Mouse (Mus musculus) layer of hippocampus, postnatal 25 days (tissue): ENCODE results near the gene Ggt1. TPM values are rescaled to one million over a fixed set of nuclear protein-coding genes. Genes with fewer than 3 reads are reported as not detected.
"Not testable (repeated sequence)": the region's sequence is repeated elsewhere in the genome, so short reads cannot be mapped to it uniquely, and the experiment has no call there.

ENCODE experiments used
- DNase-seq, 2 experiments: peaks; one replicate each; pipeline ENCODE4 v3.0.0; 2022; ENCODE audit warnings: mixed read lengths in 2 of 2, low spot score in 1 of 2; ENCODE audit errors: extremely low spot score in 1 of 2
- total RNA-seq, 2 experiments: library from RNA; stranded (reverse); gene quantifications; 2 replicates each; pipeline ENCODE4 v1.2.3; 2021

Gene Ggt1
- total RNA-seq, 2 experiments from 2014 or later = 3.4 to 3.5 TPM

DNA sequence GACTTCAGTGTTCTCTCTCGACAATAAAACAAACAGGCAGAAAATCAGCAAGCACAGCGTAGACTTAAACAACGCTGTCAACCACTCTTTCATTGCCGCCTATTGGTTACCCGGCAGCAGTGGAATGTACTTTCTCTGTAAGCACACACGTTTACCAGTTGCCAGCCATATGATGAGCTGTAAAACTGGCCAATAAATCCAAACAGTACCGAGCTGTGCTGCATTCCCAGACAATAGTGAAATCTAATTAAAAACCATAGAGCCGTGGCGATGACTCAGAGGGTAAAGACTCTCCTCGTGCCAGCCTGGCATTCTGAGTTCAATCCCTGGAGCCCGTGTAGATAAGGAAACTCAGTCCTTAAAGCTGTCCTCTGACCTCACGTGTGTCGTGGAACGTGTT is 12.9 kb upstream of the Ggt1 start:
- no peak for DNase-seq

- no peak for DNase-seq
Measured at GRCm38 (mm10) chr10:75549886-75550285, 11.5 kb upstream of the Ggt1 start.

- DNase-seq = no peak
Measured at GRCm38 (mm10) chr10:75551175-75551574, 10.2 kb upstream of the Ggt1 start.

GRCm38 (mm10) chr10:75552106-75552505 is 9.3 kb upstream of the Ggt1 start:
- DNase-seq = no peak

DNA sequence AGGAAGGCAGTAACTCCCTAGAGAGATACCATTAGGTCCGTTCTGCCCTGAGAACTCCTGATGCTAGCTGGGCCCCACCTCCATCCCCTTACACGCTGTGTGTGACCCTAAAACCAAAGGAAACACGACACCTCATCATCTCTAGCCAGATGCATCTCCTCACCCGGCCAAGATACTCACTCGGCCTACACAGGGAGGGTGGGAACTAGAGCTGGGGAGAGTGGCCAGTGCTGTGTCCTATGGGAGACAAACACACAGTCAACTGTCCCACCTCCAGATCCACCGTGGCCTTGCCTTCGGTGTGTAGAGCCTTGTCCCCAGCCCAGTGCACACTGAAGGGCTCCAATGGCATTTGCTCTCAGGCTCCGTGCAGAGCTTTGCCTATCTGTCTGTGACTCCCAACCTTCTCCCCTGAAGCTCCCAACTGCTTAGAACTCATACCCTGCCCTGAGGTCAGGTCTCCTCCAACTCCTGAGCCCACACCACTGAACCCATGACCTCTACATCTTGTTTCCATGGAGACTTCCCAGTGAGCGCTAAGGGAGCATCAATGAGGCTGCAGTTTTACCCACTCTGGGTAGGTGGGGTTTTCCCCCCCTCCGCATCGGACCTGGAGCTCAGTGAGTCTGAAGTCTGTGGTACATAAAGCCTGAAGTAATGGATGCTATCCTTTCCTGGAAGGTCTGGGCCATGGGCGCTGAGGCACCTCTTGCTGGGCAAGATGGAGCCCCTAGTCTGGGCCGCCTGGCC is 8.5 kb upstream of the Ggt1 start:
- DNase-seq = no peak

DNA sequence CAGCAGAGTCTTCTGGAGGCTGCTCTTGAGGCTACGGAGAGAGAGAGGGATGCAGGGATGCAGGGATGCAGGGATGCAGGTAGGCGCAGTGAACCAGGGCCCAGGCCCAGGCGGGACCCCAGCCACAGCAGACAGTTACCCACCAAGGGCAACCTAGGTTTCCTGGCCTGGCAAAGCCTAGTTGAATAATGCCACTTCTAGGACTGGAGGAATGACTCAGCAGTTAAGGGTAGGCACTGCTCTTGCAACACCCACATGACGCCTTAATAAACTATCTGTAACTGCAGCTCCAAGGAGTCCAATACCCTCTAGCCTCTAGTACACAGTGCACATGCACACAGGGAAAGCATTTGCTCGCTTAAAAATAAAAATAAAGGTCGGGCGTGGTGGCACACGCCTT is 7.3 kb upstream of the Ggt1 start:
- no peak for DNase-seq

DNA sequence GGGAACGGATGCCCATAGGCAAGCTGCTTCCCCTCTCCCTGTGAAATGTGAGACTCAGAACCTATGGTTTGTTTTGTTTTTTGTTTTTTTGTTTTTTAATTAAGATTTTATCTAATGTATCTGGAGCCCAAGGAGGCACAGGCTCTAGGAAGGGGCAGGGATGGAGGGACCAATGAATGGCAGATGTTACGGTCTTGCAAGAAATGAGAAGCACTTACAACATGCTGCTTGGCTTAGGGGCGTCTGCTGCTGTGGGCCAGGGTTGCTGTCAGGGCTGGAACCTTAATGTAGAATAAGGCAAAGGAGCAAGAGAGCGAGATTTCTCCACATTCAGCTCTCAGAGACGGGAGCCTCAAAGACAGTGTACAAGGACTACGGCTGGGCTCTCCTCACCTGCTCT is 5.8 kb upstream of the Ggt1 start:
- no peak for DNase-seq

- peak; percentile 42 to 58 for DNase-seq
Measured at GRCm38 (mm10) chr10:75556026-75556425, 5.4 kb upstream of the Ggt1 start.

- DNase-seq = no peak
Measured at GRCm38 (mm10) chr10:75558515-75558914, 2.9 kb upstream of the Ggt1 start.

DNA sequence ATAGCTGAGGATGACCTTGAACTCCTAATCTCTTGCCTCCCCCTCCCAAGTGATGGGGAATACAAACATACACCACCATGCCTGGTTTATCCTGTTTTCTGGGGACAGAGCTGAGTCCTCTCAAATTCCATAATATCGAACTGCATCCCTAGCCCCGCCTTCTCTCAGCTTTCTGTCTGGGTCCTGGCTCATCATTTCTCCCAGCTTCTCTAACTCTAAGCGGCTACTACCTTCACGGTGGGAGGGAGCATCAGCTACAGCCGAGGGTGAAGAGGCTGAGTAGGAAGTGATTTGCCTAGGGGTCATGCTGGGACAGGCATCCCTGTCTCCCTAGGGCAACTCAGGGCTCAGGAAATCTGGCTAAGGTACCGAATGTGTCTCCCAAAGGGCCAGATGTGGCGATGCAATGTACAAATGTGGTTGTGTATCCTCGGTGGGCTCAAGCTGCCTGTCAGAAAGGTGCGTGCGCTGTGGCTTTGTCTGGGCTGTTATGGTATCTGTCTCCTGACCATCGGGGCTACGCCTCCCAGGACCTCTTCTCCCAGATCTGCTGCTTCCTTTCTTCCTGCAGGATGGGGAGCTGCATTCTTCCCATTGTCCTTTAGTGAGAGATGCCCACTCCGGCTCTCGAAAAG is 2.2 kb upstream of the Ggt1 start:
- no peak for DNase-seq

- DNase-seq = peak; percentile 25 to 30
Measured at GRCm38 (mm10) chr10:75559676-75560548, 1.5 kb upstream of the Ggt1 start, which contains the start of gene Lrrc75b. Gene Lrrc75b (minus strand): TSS chr10:75560330.

- no peak for DNase-seq
Measured at GRCm38 (mm10) chr10:75560549-75560899, 880 bp upstream of the Ggt1 start.

GRCm38 (mm10) chr10:75562596-75562995 is 1.2 kb downstream of the Ggt1 start:
- no peak for DNase-seq

- no peak for DNase-seq
Measured at GRCm38 (mm10) chr10:75564687-75565265, 3.4 kb downstream of the Ggt1 start.

DNA sequence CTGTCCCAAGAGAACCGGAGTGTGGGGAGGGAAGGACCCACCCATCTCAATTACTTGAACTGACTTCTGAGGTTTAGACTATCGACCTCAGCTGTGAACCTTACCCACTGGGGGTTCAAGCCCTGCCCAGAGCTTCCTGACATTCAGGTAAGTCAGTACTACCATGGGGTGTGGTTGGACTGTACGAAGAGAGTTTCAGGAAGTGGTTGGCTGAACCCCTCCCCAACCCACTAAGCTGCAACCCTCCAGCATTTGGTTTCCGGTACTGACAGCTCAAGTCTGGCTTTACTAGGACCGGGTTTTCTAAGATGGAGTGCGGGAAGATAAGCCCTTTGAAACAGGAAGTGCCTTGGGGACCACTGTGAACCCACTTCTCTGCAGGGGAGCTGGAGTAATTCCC is 4.0 kb downstream of the Ggt1 start:
- DNase-seq = no peak

DNA sequence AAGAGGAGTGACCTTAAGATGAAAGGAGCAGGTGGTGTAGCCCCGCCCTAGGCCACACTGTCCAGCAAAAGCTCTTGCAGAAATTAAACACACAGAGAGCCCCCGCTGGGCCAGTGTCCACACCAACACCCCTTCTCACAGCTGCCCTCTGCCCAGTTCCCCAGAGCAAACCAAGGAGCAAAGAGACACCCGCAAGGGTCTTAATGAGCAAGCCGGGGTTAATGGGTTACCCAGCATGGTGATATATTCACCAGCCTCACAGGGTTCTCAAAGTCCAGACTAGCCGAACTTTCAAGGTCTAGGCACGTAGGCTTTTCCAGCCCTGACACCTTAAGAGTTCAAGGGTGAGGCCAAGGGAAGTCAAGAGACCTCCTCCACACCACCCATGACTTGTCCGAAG is 4.5 kb downstream of the Ggt1 start:
- no peak for DNase-seq

GRCm38 (mm10) chr10:75566321-75566720 is 4.9 kb downstream of the Ggt1 start:
- DNase-seq = no peak

GRCm38 (mm10) chr10:75566765-75567164 is 5.4 kb downstream of the Ggt1 start:
- not testable (repeated sequence) for DNase-seq

DNA sequence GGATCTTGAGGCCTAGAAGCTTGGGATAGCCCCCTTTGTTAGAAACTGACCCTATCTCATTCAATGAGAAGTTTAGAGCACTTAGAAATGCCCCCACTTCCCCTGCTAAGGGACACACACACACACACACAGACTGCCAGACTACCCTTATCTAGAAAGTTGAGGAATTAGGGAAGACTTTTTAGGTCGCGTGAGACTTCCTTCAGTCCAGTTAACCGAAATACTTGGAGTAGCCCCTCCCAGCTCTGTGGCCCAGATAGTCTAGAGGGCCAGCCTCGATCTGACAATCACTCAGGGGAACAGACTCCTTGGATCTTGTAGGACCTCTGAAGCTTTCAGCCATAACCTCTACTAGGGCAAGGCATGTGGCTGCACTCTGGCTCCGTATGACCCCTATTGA is 6.6 kb downstream of the Ggt1 start:
- no peak for DNase-seq

DNA sequence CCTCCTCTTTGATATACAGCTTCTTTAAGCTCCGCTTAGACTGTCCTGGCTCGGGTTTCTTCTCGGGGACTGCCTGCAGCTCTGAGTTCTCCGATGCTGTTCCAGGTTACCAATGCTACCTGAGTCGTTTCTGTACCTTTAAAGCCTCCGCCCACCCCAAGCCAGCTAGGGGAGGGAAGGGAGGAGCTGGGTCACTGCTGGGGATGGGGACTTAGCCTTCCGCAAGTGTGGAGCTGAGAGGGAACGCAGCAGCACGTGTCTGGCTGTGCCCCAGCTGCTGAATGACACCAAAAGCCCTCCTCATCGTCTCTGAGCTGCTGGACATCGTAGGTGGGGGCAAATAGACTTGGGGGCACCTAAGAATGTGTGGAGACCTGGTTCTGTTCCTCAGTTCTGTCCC is 7.0 kb downstream of the Ggt1 start:
- no peak for DNase-seq

DNA sequence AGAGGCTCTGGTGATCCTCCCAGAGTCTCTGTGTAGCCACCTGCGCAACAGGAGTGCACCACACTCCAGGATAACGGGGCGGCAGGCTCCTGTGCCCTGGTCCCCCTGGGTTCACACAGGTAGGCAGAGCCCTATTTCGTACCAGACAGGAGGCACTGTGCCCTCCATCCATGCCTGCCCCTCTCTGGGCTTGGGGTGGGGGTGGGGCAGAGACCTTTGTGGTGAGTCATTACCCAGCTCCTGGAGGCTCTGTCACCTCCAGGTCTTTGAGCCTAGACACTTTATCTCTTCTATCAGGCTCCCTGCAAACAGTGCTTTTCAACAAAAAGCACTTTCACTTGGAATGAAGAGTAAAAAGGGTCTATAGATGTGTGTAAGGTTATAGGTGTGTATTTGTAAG is 7.4 kb downstream of the Ggt1 start:
- DNase-seq = no peak
